Mouse (Mus musculus) left cerebral cortex, postnatal 4 days (tissue): ENCODE data around the gene Neurod1. TPM values are rescaled to one million over a fixed set of nuclear protein-coding genes. Genes with fewer than 3 reads are reported as not detected.

Experiments
- DNase-seq: peaks from one replicate; pipeline ENCODE4 v3.0.0-alpha.2; 2022
- intact Hi-C: fragments of 180-260 bp; cut with DNase I; formaldehyde crosslinking; loops from one replicate; pipeline ENCODE4 v1.15.1; 2025
- total RNA-seq, 2 experiments: library from RNA; stranded (reverse); gene quantifications; 2 replicates each; pipeline ENCODE4 v1.2.3; 2021

Gene Neurod1
- total RNA-seq, 2 experiments from 2014 or later = 25.9 to 27.8 TPM

DNA sequence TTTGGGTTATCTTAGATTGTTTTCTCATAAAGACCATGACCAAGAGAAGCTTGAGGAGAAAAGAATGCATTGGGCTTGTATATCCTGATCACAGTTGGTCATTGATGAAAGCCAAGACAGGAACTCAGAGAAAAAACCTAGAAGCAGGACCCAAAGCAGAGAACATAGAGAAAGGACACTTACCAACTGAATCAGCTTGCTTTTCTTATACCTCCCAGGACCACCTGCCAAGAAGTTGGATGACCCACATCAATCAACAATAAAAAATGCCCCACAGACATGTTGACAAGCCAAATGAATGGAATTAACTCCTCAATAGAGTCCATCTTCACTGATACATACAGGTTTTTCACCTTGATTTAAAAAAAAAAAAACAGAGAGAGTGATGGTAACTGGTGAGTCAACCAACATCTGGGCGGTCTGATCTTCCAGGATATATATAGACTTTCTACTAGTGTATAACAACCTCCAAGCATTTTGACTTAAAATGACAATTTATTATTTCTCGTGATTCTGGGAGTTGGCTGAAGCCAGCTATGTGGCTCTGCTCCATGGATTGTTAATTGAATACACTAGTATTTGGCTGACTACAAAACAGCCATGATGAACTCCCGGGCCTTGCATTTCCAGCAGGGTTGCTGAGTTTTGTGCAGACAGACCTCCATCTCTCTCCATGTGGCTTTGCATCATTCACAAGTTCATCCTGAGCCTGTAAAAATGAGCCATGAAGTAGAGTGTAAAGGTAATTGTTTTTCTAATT lies 12.5 kb downstream of the Neurod1 start:
- DNase-seq = no peak
- intact Hi-C loops = no loop called here

- intact Hi-C loops = no loop called here
- DNase-seq = no peak
Measured at GRCm38 (mm10) chr2:79443401-79443800, 13.2 kb downstream of the Neurod1 start.

DNA sequence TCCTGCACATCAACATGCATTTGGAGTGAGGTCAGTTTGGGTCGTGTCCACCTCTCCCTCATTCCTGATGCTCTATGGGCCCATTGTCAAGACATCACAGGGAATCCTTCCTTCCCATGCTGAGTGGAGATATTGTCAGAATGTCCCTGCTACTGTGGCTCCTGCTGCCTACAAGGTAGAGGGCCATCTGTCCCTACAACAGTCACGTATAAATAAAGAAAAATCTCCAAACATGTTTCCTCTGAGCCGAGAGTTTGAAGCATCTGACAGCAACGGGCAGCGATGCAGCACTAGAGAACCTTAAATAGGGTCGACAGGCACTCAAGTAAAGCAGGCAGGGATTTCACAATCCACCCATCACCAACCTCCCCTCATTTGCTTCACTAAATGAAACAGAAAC lies 13.6 kb downstream of the Neurod1 start:
- peak; percentile 38 for DNase-seq
- intact Hi-C loops = no loop called here

- intact Hi-C loops = no loop called here
- no peak for DNase-seq
Measured at GRCm38 (mm10) chr2:79442227-79442626, 14.3 kb downstream of the Neurod1 start.

DNA sequence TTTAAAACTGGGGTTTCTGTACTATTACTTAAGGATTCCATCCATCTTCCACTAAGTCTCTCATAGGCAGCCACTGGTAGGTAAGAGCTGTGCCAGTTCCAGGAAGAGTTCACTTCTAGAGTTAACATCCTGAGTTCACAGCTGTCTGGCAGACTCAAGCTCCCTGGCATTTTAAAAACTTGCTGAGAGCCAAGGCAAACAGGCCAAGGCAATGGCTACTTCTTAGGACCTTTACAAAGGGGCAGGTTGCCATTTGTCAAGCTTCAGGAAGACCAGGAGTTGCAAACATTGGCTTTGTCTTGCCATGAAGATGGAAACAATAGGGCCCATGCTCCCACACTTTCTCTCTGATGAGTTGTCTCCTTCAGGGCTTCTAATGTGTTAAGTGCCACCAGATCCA lies 26.5 kb downstream of the Neurod1 start:
- intact Hi-C loops = no loop called here
- no peak for DNase-seq

DNA sequence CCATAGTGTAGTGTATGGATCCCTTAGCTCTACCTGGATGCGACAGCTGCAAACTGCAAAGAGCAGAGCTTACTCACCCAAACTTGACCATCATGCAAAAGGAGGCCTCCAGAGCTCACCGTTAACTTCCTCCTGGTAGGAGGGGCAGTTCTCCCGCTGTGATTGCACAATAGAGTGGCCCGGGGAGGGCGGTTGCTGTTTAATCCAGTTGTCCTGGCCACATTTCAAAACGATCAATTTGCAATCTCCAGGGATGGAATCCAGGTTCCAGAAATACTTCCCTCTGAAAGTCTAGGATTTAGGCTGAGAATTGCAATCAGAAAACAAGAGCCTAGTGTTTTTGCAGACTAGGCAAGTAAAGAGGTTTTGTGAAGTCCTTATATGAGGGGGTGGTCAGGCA lies 26.9 kb downstream of the Neurod1 start:
- no peak for DNase-seq
- intact Hi-C loops = no loop called here

- intact Hi-C loops = no loop called here
- no peak for DNase-seq
Measured at GRCm38 (mm10) chr2:79429108-79429507, 27.4 kb downstream of the Neurod1 start.

GRCm38 (mm10) chr2:79428569-79429104 lies 27.9 kb downstream of the Neurod1 start:
- intact Hi-C loops = no loop called here
- peak; percentile 36 for DNase-seq

DNA sequence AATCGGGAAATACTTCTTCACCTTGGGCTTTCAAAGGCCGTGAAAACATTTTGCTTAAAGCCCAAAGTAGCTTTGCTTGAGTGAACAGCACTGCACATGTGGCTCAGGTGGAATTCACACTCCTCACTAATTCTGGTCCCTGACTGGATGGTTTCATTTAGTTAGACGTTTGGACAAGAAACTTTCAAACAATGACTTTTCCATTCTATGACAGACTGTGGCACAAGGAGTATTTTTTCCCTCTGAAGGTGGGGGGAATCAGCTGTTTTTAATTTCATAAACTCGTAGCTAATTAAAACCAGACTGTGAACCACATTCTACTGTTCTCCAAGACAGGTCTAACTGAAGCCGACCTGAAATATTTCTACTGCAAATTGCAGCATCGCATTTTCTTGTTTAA lies 28.5 kb downstream of the Neurod1 start:
- DNase-seq = no peak
- intact Hi-C loops = no loop called here

GRCm38 (mm10) chr2:79421696-79422095 lies 34.9 kb downstream of the Neurod1 start:
- DNase-seq = no peak
- intact Hi-C loops = no loop called here

DNA sequence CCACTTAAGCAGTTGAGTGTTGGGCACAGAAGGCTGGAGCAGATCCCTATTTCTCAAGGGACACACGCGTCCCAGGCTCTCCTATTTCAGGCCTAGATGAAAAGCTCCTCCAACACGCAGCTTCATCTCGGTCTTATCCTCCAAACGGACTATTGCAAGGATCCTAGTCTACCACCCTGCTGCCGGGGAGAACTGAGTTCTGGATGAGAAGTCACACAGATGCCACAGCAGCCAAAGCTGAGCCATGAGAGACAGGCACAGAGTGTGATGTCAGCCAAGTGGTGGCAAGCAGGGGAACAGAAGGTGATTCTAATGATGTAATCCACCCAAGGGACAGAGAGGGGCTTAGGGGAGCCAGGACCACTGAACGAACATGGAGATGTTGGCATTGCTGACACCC lies 42.0 kb downstream of the Neurod1 start:
- peak; percentile 78 for DNase-seq
- intact Hi-C loops = no loop called here

DNA sequence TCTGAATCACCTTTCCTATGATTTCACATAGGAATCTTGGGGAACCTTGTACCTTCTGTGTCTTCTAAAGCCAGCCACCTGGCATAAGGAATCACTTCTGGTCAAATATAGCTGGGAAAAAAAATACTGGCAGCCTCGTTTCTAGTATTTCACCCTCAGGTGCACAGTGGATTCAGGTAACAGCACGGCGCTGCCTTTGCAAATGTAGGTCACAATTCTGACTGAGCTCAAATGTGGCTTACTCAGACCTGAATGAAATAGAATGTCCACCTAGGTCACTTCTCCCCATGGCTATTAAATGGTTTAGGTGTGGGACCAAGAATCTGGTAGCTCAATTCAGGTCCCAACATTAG lies 45.7 kb downstream of the Neurod1 start:
- intact Hi-C loops = no loop called here
- DNase-seq = no peak

DNA sequence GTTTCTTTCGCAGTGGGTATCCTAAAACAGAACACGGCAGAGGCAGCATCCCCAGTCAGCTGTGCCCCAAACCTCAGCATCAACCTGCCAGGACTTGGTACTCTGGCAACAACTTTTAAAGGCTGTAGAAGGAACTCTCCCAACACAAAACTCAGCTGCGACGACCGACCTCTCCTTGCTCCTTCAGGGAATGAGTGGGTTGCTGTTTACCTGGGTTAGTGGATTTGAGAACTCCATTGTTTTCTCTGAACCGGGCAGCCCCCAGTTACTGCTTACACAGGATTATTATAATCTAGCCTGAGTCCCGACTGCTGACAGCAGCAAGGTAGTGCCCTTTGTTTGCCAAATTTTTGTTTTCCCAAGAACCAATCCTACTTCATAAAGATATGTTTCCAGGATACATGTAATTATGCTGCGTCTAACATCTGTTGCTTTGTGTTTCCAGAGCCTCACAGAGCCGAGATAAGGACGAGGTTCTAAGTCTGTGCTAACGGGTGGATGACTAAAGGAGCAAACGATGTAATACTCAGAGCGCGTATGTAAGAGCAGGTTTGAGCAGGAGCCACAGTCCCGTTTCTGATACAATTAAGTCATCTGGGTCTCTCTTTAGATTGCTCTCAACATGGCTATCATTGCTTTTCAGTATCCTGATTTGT lies 46.2 kb downstream of the Neurod1 start:
- DNase-seq = no peak
- intact Hi-C loops = no loop called here

GRCm38 (mm10) chr2:79405661-79406405 lies 50.7 kb downstream of the Neurod1 start:
- intact Hi-C loops = no loop called here
- DNase-seq = peak; percentile 87

Other genes with a start within 250 kb of the Neurod1 start
- gene Itga4, start 201.3 kb downstream of the Neurod1 start, total RNA-seq = 10 to 100 TPM in 1 of 2 experiments, 1 to 10 TPM in 1; 9.0 to 10.6 TPM
- 1 to 10 TPM; 1.4 to 1.9 TPM for gene Cerkl, start within 50 bp of the Neurod1 start, total RNA-seq
- 10 to 100 TPM; 18.0 to 19.8 TPM for gene Itprid2, start 178.6 kb upstream of the Neurod1 start, total RNA-seq